Mouse (Mus musculus) megakaryocyte, embryonic 14.5 days (primary cell): ENCODE data around the gene Specc1.

Experiments
- FLI1 ChIP-seq: IDR thresholded peaks from 2 replicates; pipeline ENCODE4 v1.6.1; 2012; ENCODE audit warnings: low read length, inconsistent platforms, mixed read lengths
- GATA1 ChIP-seq: IDR thresholded peaks from 3 replicates; pipeline ENCODE4 v1.6.1; 2012; ENCODE audit warnings: mixed read lengths, low read length, inconsistent platforms, borderline replicate concordance

DNA sequence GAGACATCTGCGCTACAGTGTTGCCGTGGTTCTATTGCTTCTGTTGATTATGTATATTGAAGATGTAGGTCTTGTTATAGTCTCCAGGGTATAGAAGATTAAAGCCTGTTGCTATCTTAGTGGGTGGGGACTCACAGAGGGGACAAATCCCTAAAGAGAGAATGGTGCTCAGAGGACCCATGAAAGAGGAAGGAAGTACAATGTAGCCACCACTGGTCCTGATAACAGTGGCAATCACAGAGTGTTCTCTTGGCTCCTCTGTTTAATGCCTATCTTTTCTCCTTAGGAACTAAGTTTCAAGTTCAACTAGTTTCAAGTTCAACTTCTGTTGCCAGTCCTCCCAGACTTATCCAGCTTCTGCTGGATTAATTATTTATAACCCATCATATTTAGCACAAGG is 13.7 kb upstream of the Specc1 start:
- TF ChIP-seq GATA1 (no peak), FLI1 (no peak)
